Mouse (Mus musculus): Measurements from ENCODE around the gene Esrp2. TPM values are rescaled to one million over a fixed set of nuclear protein-coding genes. Genes with fewer than 3 reads are reported as not detected.

Esrp2 gene
- polyA plus RNA-seq, 1 experiment from 2014 or later: 30.2 TPM

GRCm38 (mm10) chr8:106131021-106131420, 5.8 kb downstream of the Esrp2 start:
- H3K27me3 ChIP-seq (replicated peaks): peaks cover 17% of the 10 kb centered on the region
- no peak overlapping the region for H3K4me2 ChIP-seq (replicated peaks)
- no peak for ATAC-seq
- H3K4me1 ChIP-seq (replicated peaks): peaks cover 11% of the 10 kb centered on the region
- H3K4me3 ChIP-seq (replicated peaks): no peak overlapping the region
- H3K9me3 ChIP-seq: no peaks in the 10 kb centered on the region
- H3K9ac ChIP-seq: no peak overlapping the region
- no peak overlapping the region for H3K27ac ChIP-seq
- 90% methylated on average over 4 of the region's 4 CpGs for WGBS
- peaks cover 32% of the 10 kb centered on the region for H3K36me3 ChIP-seq

GRCm38 (mm10) chr8:106130505-106130904, 6.3 kb downstream of the Esrp2 start:
- Histone ChIP-seq H3K36me3 (peaks cover 32% of the 10 kb centered on the region), H3K27me3 (replicated peaks) (peaks cover 14% of the 10 kb centered on the region), H3K9me3 (no peaks in the 10 kb centered on the region), H3K4me3 (replicated peaks) (no peak overlapping the region), H3K4me2 (replicated peaks) (no peak overlapping the region), H3K9ac (no peak overlapping the region), H3K27ac (no peak overlapping the region), H3K4me1 (replicated peaks) (peaks cover 7% of the 10 kb centered on the region)
- ATAC-seq: no peak
- WGBS: 77% methylated on average over 2 of the region's 2 CpGs

- no peak overlapping the region for H3K4me3 ChIP-seq (replicated peaks)
- no peak overlapping the region for H3K9ac ChIP-seq
- 79% methylated on average over 2 of the region's 2 CpGs for whole genome bisulfite sequencing
- H3K36me3 ChIP-seq: peaks cover 32% of the 10 kb centered on the region
- H3K4me1 ChIP-seq (replicated peaks): peaks cover 7% of the 10 kb centered on the region
- H3K27ac ChIP-seq: no peak overlapping the region
- no peak for ATAC-seq
- H3K27me3 ChIP-seq (replicated peaks): peaks cover 9% of the 10 kb centered on the region
- no peaks in the 10 kb centered on the region for H3K9me3 ChIP-seq
- no peak overlapping the region for H3K4me2 ChIP-seq (replicated peaks)
Measured at GRCm38 (mm10) chr8:106129997-106130396, 6.8 kb downstream of the Esrp2 start.

GRCm38 (mm10) chr8:106129232-106129930, 7.4 kb downstream of the Esrp2 start:
- H3K27ac ChIP-seq: no peak overlapping the region
- peaks cover 32% of the 10 kb centered on the region for H3K36me3 ChIP-seq
- ATAC-seq: no peak
- H3K4me2 ChIP-seq (replicated peaks): no peak overlapping the region
- H3K9ac ChIP-seq: no peak overlapping the region
- no peaks in the 10 kb centered on the region for H3K9me3 ChIP-seq
- H3K4me3 ChIP-seq (replicated peaks): no peak overlapping the region
- peaks cover 3% of the 10 kb centered on the region for H3K27me3 ChIP-seq (replicated peaks)
- peaks cover 7% of the 10 kb centered on the region for H3K4me1 ChIP-seq (replicated peaks)

- peaks cover 34% of the 10 kb centered on the region for H3K36me3 ChIP-seq
- 86% methylated on average over 10 of the region's 10 CpGs for WGBS
- no peak for ATAC-seq
Measured at GRCm38 (mm10) chr8:106127882-106128410, 8.8 kb downstream of the Esrp2 start.

GRCm38 (mm10) chr8:106127054-106127453, 9.7 kb downstream of the Esrp2 start:
- H3K4me3 ChIP-seq (replicated peaks): no peak overlapping the region
- H3K9ac ChIP-seq: no peak overlapping the region
- H3K36me3 ChIP-seq: peaks cover 25% of the 10 kb centered on the region
- no peaks in the 10 kb centered on the region for H3K27me3 ChIP-seq (replicated peaks)
- ATAC-seq: no peak; the same call in 1 of the 2 replicates
- H3K27ac ChIP-seq: no peak overlapping the region
- no peak overlapping the region for H3K4me2 ChIP-seq (replicated peaks)
- H3K4me1 ChIP-seq (replicated peaks): no peaks in the 10 kb centered on the region
- H3K9me3 ChIP-seq: no peaks in the 10 kb centered on the region
- WGBS: 65% methylated on average over 3 of the region's 3 CpGs

More at GRCm38 (mm10) chr8:106127882-106128410, 8.8 kb downstream of the Esrp2 start:
- Histone ChIP-seq H3K4me2 (replicated peaks) (no peak overlapping the region), H3K27me3 (replicated peaks) (no peaks in the 10 kb centered on the region), H3K27ac (no peak overlapping the region), H3K9me3 (no peaks in the 10 kb centered on the region), H3K4me3 (replicated peaks) (no peak overlapping the region), H3K4me1 (replicated peaks) (no peaks in the 10 kb centered on the region), H3K9ac (no peak overlapping the region)

GRCm38 (mm10) chr8:106126055-106126454, 10.7 kb downstream of the Esrp2 start:
- Histone ChIP-seq H3K27me3 (replicated peaks) (no peaks in the 10 kb centered on the region), H3K9ac (no peak overlapping the region), H3K36me3 (peaks cover 25% of the 10 kb centered on the region; the same call in 1 of the 2 replicates), H3K9me3 (no peaks in the 10 kb centered on the region), H3K4me1 (replicated peaks) (no peaks in the 10 kb centered on the region), H3K4me3 (replicated peaks) (no peak overlapping the region), H3K4me2 (replicated peaks) (no peak overlapping the region), H3K27ac (no peak overlapping the region)
- no peak for ATAC-seq
- WGBS: 89% methylated on average over 1 of the region's 1 CpGs

- Histone ChIP-seq H3K9me3 (no peaks in the 10 kb centered on the region), H3K4me3 (replicated peaks) (no peak overlapping the region), H3K9ac (no peak overlapping the region), H3K4me1 (replicated peaks) (no peaks in the 10 kb centered on the region), H3K4me2 (replicated peaks) (no peak overlapping the region), H3K27me3 (replicated peaks) (no peaks in the 10 kb centered on the region), H3K36me3 (0 out of 2 replicates have a peak, but pooled peaks cover 8% of the 10 kb centered on the region), H3K27ac (no peak overlapping the region)
- no peak for ATAC-seq
- 89% methylated on average over 3 of the region's 3 CpGs for WGBS
Measured at GRCm38 (mm10) chr8:106123443-106123842, 13.3 kb downstream of the Esrp2 start.

- 97% methylated on average over 3 of the region's 3 CpGs for WGBS
- Histone ChIP-seq H3K27ac (no peak overlapping the region), H3K9me3 (no peaks in the 10 kb centered on the region), H3K4me1 (replicated peaks) (no peaks in the 10 kb centered on the region), H3K27me3 (replicated peaks) (no peaks in the 10 kb centered on the region), H3K36me3 (no peaks in the 10 kb centered on the region; the same call in 1 of the 2 replicates), H3K4me2 (replicated peaks) (no peak overlapping the region), H3K4me3 (replicated peaks) (no peak overlapping the region), H3K9ac (no peak overlapping the region)
- ATAC-seq: no peak
Measured at GRCm38 (mm10) chr8:106115897-106116296, 20.9 kb downstream of the Esrp2 start.

- H3K27ac ChIP-seq: no peak overlapping the region
- peaks cover 11% of the 10 kb centered on the region for H3K36me3 ChIP-seq
Measured at GRCm38 (mm10) chr8:106112514-106112913, 24.3 kb downstream of the Esrp2 start.

GRCm38 (mm10) chr8:106112041-106112440, 24.7 kb downstream of the Esrp2 start:
- Histone ChIP-seq H3K4me1 (replicated peaks) (no peaks in the 10 kb centered on the region), H3K9ac (no peak overlapping the region), H3K27me3 (replicated peaks) (no peaks in the 10 kb centered on the region), H3K9me3 (no peaks in the 10 kb centered on the region), H3K36me3 (peaks cover 11% of the 10 kb centered on the region), H3K4me2 (replicated peaks) (no peak overlapping the region), H3K4me3 (replicated peaks) (no peak overlapping the region), H3K27ac (no peak overlapping the region)
- 81% methylated on average over 2 of the region's 2 CpGs for WGBS
- ATAC-seq: no peak

More at GRCm38 (mm10) chr8:106112514-106112913, 24.3 kb downstream of the Esrp2 start:
- ATAC-seq: no peak
- H3K27me3 ChIP-seq (replicated peaks): no peaks in the 10 kb centered on the region
- 74% methylated on average over 1 of the region's 1 CpGs for WGBS
- no peak overlapping the region for H3K9ac ChIP-seq
- no peaks in the 10 kb centered on the region for H3K9me3 ChIP-seq
- no peak overlapping the region for H3K4me2 ChIP-seq (replicated peaks)
- no peak overlapping the region for H3K4me3 ChIP-seq (replicated peaks)
- no peaks in the 10 kb centered on the region for H3K4me1 ChIP-seq (replicated peaks)

- H3K9ac ChIP-seq: no peak overlapping the region
- H3K4me3 ChIP-seq (replicated peaks): no peak overlapping the region
- no peak overlapping the region for H3K4me2 ChIP-seq (replicated peaks)
- peaks cover 11% of the 10 kb centered on the region for H3K36me3 ChIP-seq
- no peak overlapping the region for H3K27ac ChIP-seq
- 90% methylated on average over 3 of the region's 3 CpGs for WGBS
- H3K9me3 ChIP-seq: no peaks in the 10 kb centered on the region
- no peaks in the 10 kb centered on the region for H3K27me3 ChIP-seq (replicated peaks)
- no peak for ATAC-seq
- H3K4me1 ChIP-seq (replicated peaks): no peaks in the 10 kb centered on the region
Measured at GRCm38 (mm10) chr8:106108729-106109128, 28.0 kb downstream of the Esrp2 start.

GRCm38 (mm10) chr8:106108080-106108479, 28.7 kb downstream of the Esrp2 start:
- Histone ChIP-seq H3K27me3 (replicated peaks) (no peaks in the 10 kb centered on the region), H3K27ac (no peak overlapping the region), H3K9ac (no peak overlapping the region), H3K36me3 (peaks cover 11% of the 10 kb centered on the region), H3K4me2 (replicated peaks) (no peak overlapping the region), H3K9me3 (no peaks in the 10 kb centered on the region), H3K4me3 (replicated peaks) (no peak overlapping the region), H3K4me1 (replicated peaks) (no peaks in the 10 kb centered on the region)
- ATAC-seq: no peak
- WGBS: 94% methylated on average over 4 of the region's 4 CpGs

Data from intestine, embryonic 15.5 days (tissue).